Mouse (Mus musculus): ENCODE results near the gene Sdf4. TPM values are rescaled to one million over a fixed set of nuclear protein-coding genes. Genes with fewer than 3 reads are reported as not detected.
A peak's percentile ranks its signal among the peaks of the same experiment; 100 is the strongest.

The Sdf4 gene
- total and polyA plus RNA-seq, 3 experiments, result 111 to 117 TPM; not detected in 1

GRCm38 (mm10) chr4:155981436-155982082 is 11.1 kb upstream of the Sdf4 start:
- TF ChIP-seq ELF1 (IDR thresholded peaks at IDR 0.05; ENCODE audit: low read depth, low read length), result no peak
- no peak for TF ChIP-seq GATA1 (IDR thresholded peaks at IDR 0.05; ENCODE audit: low read depth, low read length)
- peak; percentile 45; the same call in 1 of the 2 replicates for TF ChIP-seq MYB (IDR thresholded peaks at IDR 0.05; ENCODE audit: low read depth, low read length)
- TF ChIP-seq MAFK (IDR thresholded peaks at IDR 0.05; ENCODE audit: borderline replicate concordance, low read depth, low read length), result no peak
- peak; percentile 27; the same call in 1 of the 2 replicates for TF ChIP-seq ZNF384 (IDR thresholded peaks at IDR 0.05; ENCODE audit: low read depth, low read length)
- no peak for TF ChIP-seq NRF1 (IDR thresholded peaks at IDR 0.05; ENCODE audit: insufficient read depth, low read depth, low read length, poor library complexity, severe bottlenecking)
- no peak for TF ChIP-seq POLR2A (IDR thresholded peaks at IDR 0.05; ENCODE audit: control insufficient read depth in 1 of 2, insufficient read depth in 1 of 2, low read depth in 1 of 2, low read length in 2 of 2, poor library complexity in 1 of 2)
- peak in 1 of 2 experiments; percentile 62; a peak in 2 of 4 replicates for TF ChIP-seq EP300 (IDR thresholded peaks at IDR 0.05; ENCODE audit: low read depth in 1 of 2, low read length in 2 of 2)
- TF ChIP-seq CTCF (IDR thresholded peaks at IDR 0.05 in 2 of 3, conservative IDR thresholded peaks at IDR 0.05 in 1 of 3; ENCODE audit: control insufficient read depth in 1 of 3, insufficient read depth in 1 of 3, low read depth in 2 of 3, low read length in 3 of 3, poor library complexity in 1 of 3, severe bottlenecking in 1 of 3), result no peak
- no peak for TF ChIP-seq TBP (IDR thresholded peaks at IDR 0.05; ENCODE audit: low read depth, low read length)
- no peaks in the 10 kb centered on the region for H3K27me3 ChIP-seq (ENCODE audit: control insufficient read depth in 1 of 2, insufficient read depth in 2 of 2, low read length in 2 of 2)
- H3K4me1 ChIP-seq (ENCODE audit: control insufficient read depth in 1 of 2, insufficient read depth in 2 of 2, low read length in 2 of 2), result 0 out of 4 replicates have a peak, but pooled peaks cover 0 to 2% of the 10 kb centered on the region in 2 experiments
- H3K79me2 ChIP-seq (ENCODE audit: control insufficient read depth, insufficient read depth, low read length, poor library complexity), result no peaks in the 10 kb centered on the region
- H3K4me3 ChIP-seq (ENCODE audit: control insufficient read depth in 1 of 2, insufficient read depth in 1 of 2, low read depth in 2 of 2, low read length in 2 of 2), result no peak overlapping the region
- H3K36me3 ChIP-seq (ENCODE audit: control insufficient read depth in 1 of 2, insufficient read depth in 2 of 2, low read length in 2 of 2), result no peaks in the 10 kb centered on the region
- DNase-seq (ENCODE audit: low read depth, low spot score), result peak; percentile 30
- H3K27ac ChIP-seq (ENCODE audit: control insufficient read depth, low read depth, low read length), result no peak overlapping the region
- no peak overlapping the region for H3K9ac ChIP-seq (ENCODE audit: control insufficient read depth, low read depth, low read length, poor library complexity, severe bottlenecking)
- no peaks in the 10 kb centered on the region for H3K9me3 ChIP-seq (replicated peaks; ENCODE audit: insufficient read depth, low read length)

GRCm38 (mm10) chr4:155983788-155984187 is 8.9 kb upstream of the Sdf4 start:
- Histone ChIP-seq H3K36me3 (ENCODE audit: control insufficient read depth in 1 of 2, insufficient read depth in 2 of 2, low read length in 2 of 2) (peaks cover 0 to 4% of the 10 kb centered on the region in 2 experiments; a peak in 2 of 4 replicates), H3K4me3 (ENCODE audit: control insufficient read depth in 1 of 2, insufficient read depth in 1 of 2, low read depth in 2 of 2, low read length in 2 of 2) (no peak overlapping the region), H3K27me3 (ENCODE audit: control insufficient read depth in 1 of 2, insufficient read depth in 2 of 2, low read length in 2 of 2) (no peaks in the 10 kb centered on the region), H3K27ac (ENCODE audit: control insufficient read depth, low read depth, low read length) (no peak overlapping the region), H3K9me3 (replicated peaks; ENCODE audit: insufficient read depth, low read length) (no peaks in the 10 kb centered on the region), H3K4me1 (ENCODE audit: control insufficient read depth in 1 of 2, insufficient read depth in 2 of 2, low read length in 2 of 2) (peaks cover 5 to 8% of the 10 kb centered on the region in 2 experiments; a peak in 3 of 4 replicates), H3K9ac (ENCODE audit: control insufficient read depth, low read depth, low read length, poor library complexity, severe bottlenecking) (no peak overlapping the region), H3K79me2 (ENCODE audit: control insufficient read depth, insufficient read depth, low read length, poor library complexity) (no peaks in the 10 kb centered on the region)
- no peak for TF ChIP-seq TAL1 (IDR thresholded peaks at IDR 0.05; ENCODE audit: low read length)
- no peak for TF ChIP-seq POLR2AphosphoS5 (IDR thresholded peaks at IDR 0.05; ENCODE audit: borderline replicate concordance, low read depth, low read length)
- TF ChIP-seq MAZ (IDR thresholded peaks at IDR 0.05; ENCODE audit: low read depth, low read length), result no peak
- TF ChIP-seq CHD1 (IDR thresholded peaks at IDR 0.05; ENCODE audit: low read depth, low read length), result no peak
- TF ChIP-seq ELF1 (IDR thresholded peaks at IDR 0.05; ENCODE audit: low read depth, low read length), result no peak
- no peak for TF ChIP-seq UBTF (IDR thresholded peaks at IDR 0.05; ENCODE audit: borderline replicate concordance, insufficient read depth, low read depth, low read length)
- no peak for TF ChIP-seq GABPA (IDR thresholded peaks at IDR 0.05; ENCODE audit: low read depth, low read length)
- no peak for TF ChIP-seq USF1 (IDR thresholded peaks at IDR 0.05; ENCODE audit: low read depth, low read length)
- TF ChIP-seq ZNF384 (IDR thresholded peaks at IDR 0.05; ENCODE audit: low read depth, low read length), result no peak
- TF ChIP-seq ETS1 (IDR thresholded peaks at IDR 0.05; ENCODE audit: low read depth, low read length), result no peak
- no peak for TF ChIP-seq ZC3H11A (IDR thresholded peaks at IDR 0.05; ENCODE audit: low read depth, low read length)
- TF ChIP-seq MYB (IDR thresholded peaks at IDR 0.05; ENCODE audit: low read depth, low read length), result no peak
- TF ChIP-seq SMC3 (IDR thresholded peaks at IDR 0.05; ENCODE audit: low read depth, low read length), result no peak
- TF ChIP-seq RCOR1 (IDR thresholded peaks at IDR 0.05; ENCODE audit: low read depth, low read length), result no peak
- TF ChIP-seq POLR2AphosphoS2 (IDR thresholded peaks at IDR 0.05; ENCODE audit: low read length), result no peak
- no peak for TF ChIP-seq MAFK (IDR thresholded peaks at IDR 0.05; ENCODE audit: borderline replicate concordance, low read depth, low read length)
- no peak for TF ChIP-seq GATA1 (IDR thresholded peaks at IDR 0.05; ENCODE audit: low read depth, low read length)
- DNase-seq (ENCODE audit: low read depth, low spot score), result no peak

Measured in MEL (cell line).